Mouse (Mus musculus): ENCODE measurements around the gene Ssh2. TPM values are rescaled to one million over a fixed set of nuclear protein-coding genes. Genes with fewer than 3 reads are reported as not detected.

Ssh2 gene
- polyA plus RNA-seq, 1 experiment from 2014 or later = 10.9 TPM

DNA sequence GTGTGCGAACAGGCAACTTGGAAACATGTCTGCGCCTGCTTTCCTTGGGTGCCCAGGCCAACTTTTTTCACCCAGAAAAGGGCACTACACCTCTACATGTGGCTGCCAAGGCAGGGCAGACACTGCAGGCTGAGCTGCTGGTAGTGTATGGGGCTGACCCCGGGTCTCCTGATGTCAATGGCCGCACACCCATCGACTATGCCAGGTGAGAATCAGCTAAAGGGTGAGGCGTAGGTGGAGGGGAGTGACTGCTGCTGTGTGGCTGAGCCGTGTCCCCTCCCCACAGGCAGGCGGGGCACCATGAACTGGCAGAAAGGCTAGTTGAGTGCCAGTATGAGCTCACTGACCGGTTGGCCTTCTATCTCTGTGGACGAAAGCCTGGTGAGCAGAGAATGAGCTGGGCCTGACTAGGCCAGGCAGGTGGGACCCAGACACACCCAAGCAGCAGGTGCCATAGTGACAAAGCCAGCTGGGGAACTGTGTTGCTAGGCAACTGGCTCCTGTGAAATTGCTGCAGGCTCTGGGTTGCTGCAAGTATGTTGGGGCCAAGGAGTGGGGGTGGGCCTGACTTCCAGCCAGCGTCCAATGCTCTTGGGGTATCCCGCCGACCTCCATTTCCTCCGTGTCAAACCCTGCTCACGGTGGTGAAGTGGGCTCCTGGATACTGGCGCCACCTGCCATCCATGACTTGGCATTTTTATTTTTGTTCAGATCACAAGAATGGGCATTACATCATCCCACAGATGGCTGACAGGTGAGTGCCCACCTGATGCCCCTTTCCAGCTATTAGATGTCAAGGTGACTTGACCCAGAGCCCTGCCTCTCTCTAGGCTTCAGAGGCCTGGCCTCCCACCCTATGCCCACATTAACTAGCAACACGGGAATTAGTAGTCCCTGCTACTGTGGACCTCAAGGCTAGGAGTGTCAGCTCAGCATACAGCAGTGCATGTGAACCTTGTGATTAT, 284.6 kb downstream of the Ssh2 start:
- no peak overlapping the region for H3K4me2 ChIP-seq (replicated peaks; ENCODE audit: low read depth, low read length)
- ATAC-seq (ENCODE audit: insufficient number of reproducible peaks, insufficient read depth, low FRiP score, low read depth) = no peak; the same call in 1 of the 2 replicates
- peaks cover 16% of the 10 kb centered on the region for H3K4me1 ChIP-seq (ENCODE audit: control insufficient read depth, insufficient read depth, low read length)
- H3K27ac ChIP-seq (ENCODE audit: low read length) = no peak overlapping the region
- no peak overlapping the region for H3K4me3 ChIP-seq (ENCODE audit: low read depth, low read length)
- H3K27me3 ChIP-seq (ENCODE audit: control insufficient read depth, insufficient read depth, low read length) = no peaks in the 10 kb centered on the region
- WGBS = 70% methylated on average over 17 of the region's 17 CpGs
- H3K36me3 ChIP-seq (ENCODE audit: control insufficient read depth, insufficient read depth, low read length) = peaks cover 50% of the 10 kb centered on the region
- no peaks in the 10 kb centered on the region for H3K9me3 ChIP-seq (ENCODE audit: control insufficient read depth, low read depth, low read length)
- no peak overlapping the region for H3K9ac ChIP-seq (replicated peaks; ENCODE audit: low read depth, low read length)

DNA sequence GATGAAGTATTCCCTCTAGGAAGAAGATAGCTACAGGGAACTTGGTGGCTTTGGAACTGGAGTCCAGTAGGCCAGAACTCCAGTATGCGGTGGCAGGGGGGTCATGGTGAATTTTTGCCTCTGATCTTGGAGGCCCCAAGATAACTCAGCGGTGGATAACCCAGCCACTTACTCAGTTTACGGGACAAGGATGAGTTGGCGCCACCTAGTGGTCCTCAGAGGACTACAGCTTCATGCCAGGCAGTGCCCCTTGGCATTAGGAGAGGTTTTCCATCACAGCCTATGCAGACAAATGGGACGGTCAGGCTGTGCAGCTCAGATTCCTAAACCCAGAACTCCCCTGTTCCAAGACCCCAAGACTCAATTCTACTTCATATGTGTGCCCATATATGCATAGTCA, 285.3 kb downstream of the Ssh2 start:
- H3K9ac ChIP-seq (replicated peaks; ENCODE audit: low read depth, low read length) = no peak overlapping the region
- H3K27me3 ChIP-seq (ENCODE audit: control insufficient read depth, insufficient read depth, low read length) = no peaks in the 10 kb centered on the region
- peaks cover 12% of the 10 kb centered on the region for H3K4me1 ChIP-seq (ENCODE audit: control insufficient read depth, insufficient read depth, low read length)
- H3K9me3 ChIP-seq (ENCODE audit: control insufficient read depth, low read depth, low read length) = no peaks in the 10 kb centered on the region
- no peak for ATAC-seq (ENCODE audit: insufficient number of reproducible peaks, insufficient read depth, low FRiP score, low read depth)
- no peak overlapping the region for H3K27ac ChIP-seq (ENCODE audit: low read length)
- 26% methylated on average over 5 of the region's 5 CpGs for WGBS
- H3K4me2 ChIP-seq (replicated peaks; ENCODE audit: low read depth, low read length) = no peak overlapping the region
- no peak overlapping the region for H3K4me3 ChIP-seq (ENCODE audit: low read depth, low read length)
- H3K36me3 ChIP-seq (ENCODE audit: control insufficient read depth, insufficient read depth, low read length) = peaks cover 56% of the 10 kb centered on the region

DNA sequence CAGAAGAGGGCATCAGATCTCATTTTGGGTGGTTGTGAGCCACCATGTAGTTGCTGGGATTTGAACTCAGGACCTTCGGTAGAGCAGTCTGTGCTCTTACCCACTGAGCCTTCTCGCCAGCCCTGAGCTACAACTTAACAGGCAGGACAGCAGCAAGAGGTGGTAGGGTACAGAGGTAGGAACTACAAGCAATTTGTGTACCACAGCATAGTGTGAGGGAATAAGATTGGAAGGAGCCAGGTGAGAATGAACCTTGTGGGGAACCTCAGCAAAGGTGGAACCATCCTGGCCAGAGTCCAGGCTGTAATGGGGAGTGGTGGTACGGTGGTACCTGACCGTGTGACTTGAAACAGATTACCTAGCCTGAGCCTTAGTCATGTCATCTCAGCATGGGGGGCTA, 285.9 kb downstream of the Ssh2 start:
- no peak for ATAC-seq (ENCODE audit: insufficient number of reproducible peaks, insufficient read depth, low FRiP score, low read depth)
- Histone ChIP-seq H3K36me3 (ENCODE audit: control insufficient read depth, insufficient read depth, low read length) (peaks cover 62% of the 10 kb centered on the region), H3K9ac (replicated peaks; ENCODE audit: low read depth, low read length) (no peak overlapping the region), H3K27ac (ENCODE audit: low read length) (no peak overlapping the region), H3K4me2 (replicated peaks; ENCODE audit: low read depth, low read length) (no peak overlapping the region), H3K27me3 (ENCODE audit: control insufficient read depth, insufficient read depth, low read length) (no peaks in the 10 kb centered on the region), H3K4me1 (ENCODE audit: control insufficient read depth, insufficient read depth, low read length) (peaks cover 9% of the 10 kb centered on the region), H3K9me3 (ENCODE audit: control insufficient read depth, low read depth, low read length) (no peaks in the 10 kb centered on the region), H3K4me3 (ENCODE audit: low read depth, low read length) (no peak overlapping the region)
- WGBS = 93% methylated on average over 4 of the region's 4 CpGs

DNA sequence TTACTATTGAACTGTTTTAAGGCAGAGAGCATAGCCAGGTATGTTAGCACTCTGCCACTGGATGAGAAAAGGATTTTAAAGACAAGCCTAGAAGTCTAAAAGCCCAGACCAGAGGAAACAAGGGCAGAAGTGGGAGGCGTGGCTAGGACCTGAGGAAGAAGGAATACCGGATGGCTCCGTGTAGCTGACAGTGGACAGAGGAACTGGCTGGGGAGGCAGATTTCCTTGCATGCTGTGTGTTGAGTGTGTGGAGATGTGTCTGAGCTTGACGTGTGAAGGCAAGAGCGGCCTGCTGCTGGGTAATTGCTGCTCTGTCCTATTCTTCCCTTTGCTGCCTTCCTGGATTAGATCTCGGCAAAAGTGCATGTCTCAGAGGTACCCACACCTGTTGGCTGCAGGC, 286.4 kb downstream of the Ssh2 start:
- H3K4me1 ChIP-seq (ENCODE audit: control insufficient read depth, insufficient read depth, low read length) = peaks cover 5% of the 10 kb centered on the region
- no peak overlapping the region for H3K27ac ChIP-seq (ENCODE audit: low read length)
- H3K27me3 ChIP-seq (ENCODE audit: control insufficient read depth, insufficient read depth, low read length) = no peaks in the 10 kb centered on the region
- no peaks in the 10 kb centered on the region for H3K9me3 ChIP-seq (ENCODE audit: control insufficient read depth, low read depth, low read length)
- no peak overlapping the region for H3K4me3 ChIP-seq (ENCODE audit: low read depth, low read length)
- 76% methylated on average over 6 of the region's 6 CpGs for WGBS
- no peak overlapping the region for H3K4me2 ChIP-seq (replicated peaks; ENCODE audit: low read depth, low read length)
- ATAC-seq (ENCODE audit: insufficient number of reproducible peaks, insufficient read depth, low FRiP score, low read depth) = no peak
- no peak overlapping the region for H3K9ac ChIP-seq (replicated peaks; ENCODE audit: low read depth, low read length)
- peaks cover 66% of the 10 kb centered on the region for H3K36me3 ChIP-seq (ENCODE audit: control insufficient read depth, insufficient read depth, low read length)

DNA sequence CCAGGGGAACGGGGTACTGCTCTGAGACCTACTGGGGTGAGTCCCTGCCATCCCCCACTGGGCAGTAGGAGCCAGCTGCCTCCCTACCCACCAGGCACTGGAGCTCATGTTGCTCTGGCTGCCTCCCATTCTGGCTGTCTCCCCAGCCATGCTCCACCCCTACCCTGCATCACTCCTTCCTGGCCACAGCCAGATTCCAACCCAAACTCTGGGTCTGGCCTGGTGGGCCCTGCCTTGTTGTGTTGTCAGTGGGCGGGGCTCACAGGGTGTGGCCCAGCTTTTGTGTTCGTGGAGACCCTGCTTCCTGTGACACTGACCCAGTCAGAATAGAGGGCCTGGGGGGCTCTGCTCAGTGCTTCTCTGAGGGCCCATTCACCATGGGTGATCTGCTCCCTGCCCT, 287.4 kb downstream of the Ssh2 start:
- no peak overlapping the region for H3K27ac ChIP-seq (ENCODE audit: low read length)
- no peak overlapping the region for H3K4me3 ChIP-seq (ENCODE audit: low read depth, low read length)
- H3K9me3 ChIP-seq (ENCODE audit: control insufficient read depth, low read depth, low read length) = no peaks in the 10 kb centered on the region
- peaks cover 70% of the 10 kb centered on the region for H3K36me3 ChIP-seq (ENCODE audit: control insufficient read depth, insufficient read depth, low read length)
- H3K9ac ChIP-seq (replicated peaks; ENCODE audit: low read depth, low read length) = no peak overlapping the region
- ATAC-seq (ENCODE audit: insufficient number of reproducible peaks, insufficient read depth, low FRiP score, low read depth) = no peak
- no peak overlapping the region for H3K4me2 ChIP-seq (replicated peaks; ENCODE audit: low read depth, low read length)
- 62% methylated on average over 3 of the region's 3 CpGs for WGBS
- H3K4me1 ChIP-seq (ENCODE audit: control insufficient read depth, insufficient read depth, low read length) = peaks cover 4% of the 10 kb centered on the region; the same call in 1 of the 2 replicates
- H3K27me3 ChIP-seq (ENCODE audit: control insufficient read depth, insufficient read depth, low read length) = no peaks in the 10 kb centered on the region

DNA sequence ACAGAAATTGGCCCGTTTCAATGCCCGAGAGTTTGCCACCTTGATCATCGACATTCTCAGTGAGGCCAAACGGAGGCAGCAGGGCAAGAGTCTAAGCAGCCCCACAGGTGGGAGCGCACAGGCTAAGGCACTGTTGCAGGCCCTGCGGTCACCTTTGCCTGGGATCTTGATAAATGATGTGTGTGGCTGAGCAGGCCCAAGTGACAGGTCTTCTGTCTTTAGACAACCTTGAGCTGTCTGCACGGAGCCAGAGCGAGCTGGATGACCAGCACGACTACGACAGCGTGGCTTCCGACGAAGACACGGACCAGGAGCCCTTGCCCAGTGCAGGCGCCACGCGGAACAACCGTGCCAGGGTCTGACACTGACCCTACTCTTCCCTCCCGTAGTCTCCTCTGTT, 288.3 kb downstream of the Ssh2 start:
- Histone ChIP-seq H3K4me2 (replicated peaks; ENCODE audit: low read depth, low read length) (no peak overlapping the region), H3K9ac (replicated peaks; ENCODE audit: low read depth, low read length) (no peak overlapping the region), H3K4me3 (ENCODE audit: low read depth, low read length) (no peak overlapping the region), H3K9me3 (ENCODE audit: control insufficient read depth, low read depth, low read length) (no peaks in the 10 kb centered on the region), H3K27me3 (ENCODE audit: control insufficient read depth, insufficient read depth, low read length) (no peaks in the 10 kb centered on the region), H3K36me3 (ENCODE audit: control insufficient read depth, insufficient read depth, low read length) (peaks cover 67% of the 10 kb centered on the region), H3K4me1 (ENCODE audit: control insufficient read depth, insufficient read depth, low read length) (peaks cover 5% of the 10 kb centered on the region; the same call in 1 of the 2 replicates), H3K27ac (ENCODE audit: low read length) (no peak overlapping the region)
- 94% methylated on average over 19 of the region's 19 CpGs for WGBS
- ATAC-seq (ENCODE audit: insufficient number of reproducible peaks, insufficient read depth, low FRiP score, low read depth) = no peak

DNA sequence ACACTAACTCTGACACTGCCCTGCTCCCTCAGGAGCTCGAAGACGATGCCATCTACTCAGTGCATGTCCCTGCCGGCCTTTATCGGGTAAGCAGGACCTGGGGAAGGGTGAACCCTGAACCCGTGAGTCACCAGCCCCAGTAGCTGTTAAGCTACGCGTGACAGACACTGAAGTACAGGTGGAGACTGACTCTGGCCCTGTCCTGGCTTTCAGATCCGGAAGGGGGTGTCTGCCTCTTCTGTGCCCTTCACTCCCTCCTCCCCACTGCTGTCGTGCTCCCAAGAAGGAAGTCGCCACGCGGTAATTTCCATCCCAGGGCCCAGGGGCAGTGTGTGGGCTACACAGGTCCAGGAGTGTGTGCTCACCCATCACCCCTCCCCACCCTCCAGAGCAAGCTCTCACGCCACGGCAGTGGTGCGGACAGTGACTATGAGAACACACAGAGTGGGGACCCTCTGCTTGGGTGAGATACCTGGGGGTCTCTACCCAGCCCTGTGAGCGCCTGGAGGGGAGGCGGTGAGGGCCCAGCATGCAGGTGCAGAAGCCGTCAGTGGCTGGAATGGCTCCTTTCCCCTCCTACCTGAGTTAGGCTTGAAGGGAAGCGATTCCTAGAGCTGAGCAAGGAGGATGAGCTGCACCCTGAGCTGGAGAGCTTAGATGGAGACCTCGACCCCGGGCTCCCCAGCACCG, 289.3 kb downstream of the Ssh2 start:
- no peak for ATAC-seq (ENCODE audit: insufficient number of reproducible peaks, insufficient read depth, low FRiP score, low read depth)
- Histone ChIP-seq H3K9ac (replicated peaks; ENCODE audit: low read depth, low read length) (no peak overlapping the region), H3K4me3 (ENCODE audit: low read depth, low read length) (no peak overlapping the region), H3K27me3 (ENCODE audit: control insufficient read depth, insufficient read depth, low read length) (no peaks in the 10 kb centered on the region), H3K4me2 (replicated peaks; ENCODE audit: low read depth, low read length) (no peak overlapping the region), H3K36me3 (ENCODE audit: control insufficient read depth, insufficient read depth, low read length) (peaks cover 57% of the 10 kb centered on the region), H3K4me1 (ENCODE audit: control insufficient read depth, insufficient read depth, low read length) (peaks cover 5% of the 10 kb centered on the region; the same call in 1 of the 2 replicates), H3K27ac (ENCODE audit: low read length) (no peak overlapping the region), H3K9me3 (ENCODE audit: control insufficient read depth, low read depth, low read length) (no peaks in the 10 kb centered on the region)
- 87% methylated on average over 22 of the region's 22 CpGs for WGBS

DNA sequence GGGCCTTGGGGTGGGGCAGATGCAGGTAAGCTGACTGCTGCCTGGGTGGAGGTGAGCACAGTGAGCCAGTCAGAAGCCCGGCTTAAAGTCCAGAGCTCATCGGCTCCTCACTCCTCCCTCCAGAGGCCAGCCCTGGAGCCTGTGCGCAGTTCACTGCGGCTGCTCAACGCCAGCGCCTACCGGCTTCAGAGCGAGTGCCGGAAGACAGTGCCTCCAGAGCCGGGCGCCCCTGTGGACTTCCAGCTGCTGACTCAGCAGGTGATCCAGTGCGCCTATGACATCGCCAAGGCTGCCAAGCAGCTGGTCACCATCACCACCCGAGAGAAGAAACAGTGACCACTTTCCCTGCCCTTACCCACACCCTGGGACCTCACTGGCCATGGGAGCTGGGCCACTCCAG, 290.2 kb downstream of the Ssh2 start:
- peaks cover 50% of the 10 kb centered on the region for H3K36me3 ChIP-seq (ENCODE audit: control insufficient read depth, insufficient read depth, low read length)
- no peak overlapping the region for H3K27ac ChIP-seq (ENCODE audit: low read length)
- H3K9me3 ChIP-seq (ENCODE audit: control insufficient read depth, low read depth, low read length) = no peaks in the 10 kb centered on the region
- no peaks in the 10 kb centered on the region for H3K27me3 ChIP-seq (ENCODE audit: control insufficient read depth, insufficient read depth, low read length)
- WGBS = 83% methylated on average over 14 of the region's 14 CpGs
- H3K4me2 ChIP-seq (replicated peaks; ENCODE audit: low read depth, low read length) = no peak overlapping the region
- ATAC-seq (ENCODE audit: insufficient number of reproducible peaks, insufficient read depth, low FRiP score, low read depth) = no peak
- no peak overlapping the region for H3K4me3 ChIP-seq (ENCODE audit: low read depth, low read length)
- H3K4me1 ChIP-seq (ENCODE audit: control insufficient read depth, insufficient read depth, low read length) = peaks cover 5% of the 10 kb centered on the region; the same call in 1 of the 2 replicates
- H3K9ac ChIP-seq (replicated peaks; ENCODE audit: low read depth, low read length) = no peak overlapping the region
